Mouse (Mus musculus): ENCODE measurements around the gene Atl3. TPM values are rescaled to one million over a fixed set of nuclear protein-coding genes. Genes with fewer than 3 reads are reported as not detected.

Gene Atl3
- polyA plus RNA-seq, 1 experiment from 2014 or later = 14.8 TPM

- ATAC-seq (replicated peaks; ENCODE audit: low FRiP score, low read depth) (no peak; the same call in 1 of the 2 replicates), DNase-seq (ENCODE audit: low spot score) (peak; percentile 83)
- no peaks in the 10 kb centered on the region for H3K9me3 ChIP-seq (replicated peaks; ENCODE audit: low read length)
- H3K4me1 ChIP-seq (replicated peaks; ENCODE audit: insufficient read depth, low read length) = no peaks in the 10 kb centered on the region
- TF ChIP-seq CTCF (IDR thresholded peaks at IDR 0.05; ENCODE audit: low read depth) = peak; percentile 85
- H3K9ac ChIP-seq (ENCODE audit: low read depth, low read length) = no peak overlapping the region
- WGBS = 54% methylated on average over 7 of the region's 7 CpGs
- no peaks in the 10 kb centered on the region for H3K27me3 ChIP-seq (ENCODE audit: insufficient read depth, low read length)
- H3K4me2 ChIP-seq (ENCODE audit: low read length) = no peak overlapping the region
- H3K4me3 ChIP-seq (replicated peaks; ENCODE audit: low read depth, low read length) = no peak overlapping the region
- H3K27ac ChIP-seq = no peak overlapping the region
- peaks cover 38% of the 10 kb centered on the region for H3K36me3 ChIP-seq (ENCODE audit: insufficient read depth, low read length)
Observed at GRCm38 (mm10) chr19:7528639-7529428, 35.0 kb downstream of the Atl3 start.

DNA sequence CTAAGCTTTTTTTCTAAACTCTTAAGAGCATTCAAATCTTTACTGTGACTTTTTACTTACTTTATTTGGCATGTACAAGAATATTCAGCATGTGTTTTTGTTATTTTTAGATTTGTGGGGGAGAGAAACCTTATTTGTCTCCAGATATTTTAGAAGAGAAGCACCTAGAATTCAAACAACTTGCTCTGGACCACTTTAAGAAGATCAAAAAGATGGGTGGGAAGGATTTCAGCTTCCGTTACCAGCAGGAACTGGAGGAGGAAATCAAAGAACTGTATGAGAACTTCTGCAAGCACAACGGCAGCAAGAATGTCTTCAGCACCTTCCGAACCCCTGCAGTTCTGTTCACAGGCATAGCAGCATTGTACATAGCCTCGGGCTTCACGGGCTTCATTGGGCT, 38.1 kb downstream of the Atl3 start:
- H3K4me2 ChIP-seq (ENCODE audit: low read length) = no peak overlapping the region
- no peak overlapping the region for H3K4me3 ChIP-seq (replicated peaks; ENCODE audit: low read depth, low read length)
- WGBS = 90% methylated on average over 5 of the region's 5 CpGs
- no peaks in the 10 kb centered on the region for H3K4me1 ChIP-seq (replicated peaks; ENCODE audit: insufficient read depth, low read length)
- ATAC-seq (replicated peaks; ENCODE audit: low FRiP score, low read depth) = no peak
- H3K27me3 ChIP-seq (ENCODE audit: insufficient read depth, low read length) = no peaks in the 10 kb centered on the region
- no peak overlapping the region for H3K27ac ChIP-seq
- no peak overlapping the region for H3K9ac ChIP-seq (ENCODE audit: low read depth, low read length)
- H3K9me3 ChIP-seq (replicated peaks; ENCODE audit: low read length) = no peaks in the 10 kb centered on the region
- no peak for TF ChIP-seq CTCF (IDR thresholded peaks at IDR 0.05; ENCODE audit: low read depth)
- DNase-seq (ENCODE audit: low spot score) = no peak
- H3K36me3 ChIP-seq (ENCODE audit: insufficient read depth, low read length) = peaks cover 37% of the 10 kb centered on the region

GRCm38 (mm10) chr19:7533891-7534290, 40.1 kb downstream of the Atl3 start:
- no peaks in the 10 kb centered on the region for H3K4me1 ChIP-seq (replicated peaks; ENCODE audit: insufficient read depth, low read length)
- no peaks in the 10 kb centered on the region for H3K9me3 ChIP-seq (replicated peaks; ENCODE audit: low read length)
- DNase-seq (ENCODE audit: low spot score) = no peak
- H3K27ac ChIP-seq = no peak overlapping the region
- no peak for ATAC-seq (replicated peaks; ENCODE audit: low FRiP score, low read depth)
- no peaks in the 10 kb centered on the region for H3K27me3 ChIP-seq (ENCODE audit: insufficient read depth, low read length)
- H3K4me3 ChIP-seq (replicated peaks; ENCODE audit: low read depth, low read length) = no peak overlapping the region
- H3K9ac ChIP-seq (ENCODE audit: low read depth, low read length) = no peak overlapping the region
- H3K36me3 ChIP-seq (ENCODE audit: insufficient read depth, low read length) = peaks cover 37% of the 10 kb centered on the region
- TF ChIP-seq CTCF (IDR thresholded peaks at IDR 0.05; ENCODE audit: low read depth) = no peak
- WGBS = 89% methylated on average over 5 of the region's 5 CpGs
- H3K4me2 ChIP-seq (ENCODE audit: low read length) = no peak overlapping the region

GRCm38 (mm10) chr19:7548924-7549323, 55.1 kb downstream of the Atl3 start:
- no peak for TF ChIP-seq CTCF (IDR thresholded peaks at IDR 0.05; ENCODE audit: low read depth)
- no peaks in the 10 kb centered on the region for H3K27me3 ChIP-seq (ENCODE audit: insufficient read depth, low read length)
- ATAC-seq (replicated peaks; ENCODE audit: low FRiP score, low read depth) (no peak), DNase-seq (ENCODE audit: low spot score) (no peak)
- H3K9ac ChIP-seq (ENCODE audit: low read depth, low read length) = no peak overlapping the region
- no peak overlapping the region for H3K27ac ChIP-seq
- no peaks in the 10 kb centered on the region; the same call in 1 of the 2 replicates for H3K9me3 ChIP-seq (replicated peaks; ENCODE audit: low read length)
- H3K36me3 ChIP-seq (ENCODE audit: insufficient read depth, low read length) = no peaks in the 10 kb centered on the region
- no peak overlapping the region for H3K4me2 ChIP-seq (ENCODE audit: low read length)
- 92% methylated on average over 3 of the region's 3 CpGs for WGBS
- no peak overlapping the region for H3K4me3 ChIP-seq (replicated peaks; ENCODE audit: low read depth, low read length)
- no peaks in the 10 kb centered on the region for H3K4me1 ChIP-seq (replicated peaks; ENCODE audit: insufficient read depth, low read length)

DNA sequence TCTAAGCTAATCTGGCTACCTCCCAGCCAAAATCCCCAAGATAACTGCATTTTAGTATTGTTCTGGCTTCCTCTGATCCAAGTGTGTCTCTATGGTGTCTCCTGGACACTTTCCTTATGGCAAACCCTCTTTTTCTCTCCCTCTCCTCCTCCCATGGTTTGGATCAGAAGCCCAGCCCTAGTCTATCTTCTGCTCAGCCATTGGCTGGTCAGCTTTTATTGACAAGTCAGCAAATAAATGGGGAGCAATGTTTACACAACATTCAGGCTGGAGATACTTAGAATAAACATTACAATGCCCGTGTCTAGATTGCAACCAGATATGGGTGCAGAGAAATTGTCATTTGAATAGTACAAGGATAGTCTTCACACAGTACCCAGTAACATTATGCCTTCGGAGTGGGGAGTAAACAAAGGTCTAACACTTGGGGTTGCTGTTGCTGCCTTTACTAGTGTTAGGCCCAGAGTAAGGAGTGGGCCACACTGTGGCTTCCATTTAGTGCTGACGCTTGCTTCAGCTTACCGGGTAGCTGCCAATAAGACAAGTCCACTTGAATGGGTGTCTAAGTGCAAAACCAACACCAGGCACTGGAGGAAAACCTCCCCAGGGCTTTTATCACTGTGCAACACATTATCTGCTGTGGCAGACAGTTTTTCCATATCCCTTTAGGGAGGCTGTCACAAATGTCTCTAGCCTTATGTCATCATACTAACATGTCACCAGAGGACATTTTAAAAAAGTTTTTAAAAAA, 57.9 kb downstream of the Atl3 start:
- WGBS = 58% methylated on average over 4 of the region's 4 CpGs
- DNase-seq (ENCODE audit: low spot score) = no peak
- H3K27ac ChIP-seq = no peak overlapping the region
- no peak overlapping the region for H3K4me2 ChIP-seq (ENCODE audit: low read length)
- H3K4me1 ChIP-seq (replicated peaks; ENCODE audit: insufficient read depth, low read length) = no peaks in the 10 kb centered on the region
- no peaks in the 10 kb centered on the region for H3K27me3 ChIP-seq (ENCODE audit: insufficient read depth, low read length)
- no peak overlapping the region for H3K9ac ChIP-seq (ENCODE audit: low read depth, low read length)
- TF ChIP-seq CTCF (IDR thresholded peaks at IDR 0.05; ENCODE audit: low read depth) = no peak
- no peak overlapping the region for H3K4me3 ChIP-seq (replicated peaks; ENCODE audit: low read depth, low read length)
- H3K9me3 ChIP-seq (replicated peaks; ENCODE audit: low read length) = no peaks in the 10 kb centered on the region
- no peaks in the 10 kb centered on the region for H3K36me3 ChIP-seq (ENCODE audit: insufficient read depth, low read length)
- no peak for ATAC-seq (replicated peaks; ENCODE audit: low FRiP score, low read depth)

DNA sequence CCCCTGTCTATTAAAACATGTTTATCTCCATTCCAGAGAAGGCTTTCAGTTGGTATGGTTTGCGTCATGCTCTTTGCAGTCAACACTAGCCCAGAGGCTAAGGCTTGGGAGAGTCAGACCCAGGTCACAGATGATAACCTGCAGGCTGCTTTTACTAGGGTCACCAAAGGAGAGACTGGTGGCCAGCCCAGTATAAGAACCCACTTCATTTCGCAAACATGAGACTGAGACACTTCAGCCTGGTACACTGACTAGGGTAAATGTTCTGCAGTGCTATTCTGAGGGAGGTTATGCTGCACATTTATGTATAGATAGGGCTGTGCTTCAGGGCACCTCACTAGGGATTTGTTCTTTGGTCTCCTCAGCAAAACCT, 58.4 kb downstream of the Atl3 start:
- H3K9me3 ChIP-seq (replicated peaks; ENCODE audit: low read length) = no peaks in the 10 kb centered on the region
- H3K9ac ChIP-seq (ENCODE audit: low read depth, low read length) = no peak overlapping the region
- 85% methylated on average over 2 of the region's 2 CpGs for WGBS
- no peak overlapping the region for H3K4me2 ChIP-seq (ENCODE audit: low read length)
- no peaks in the 10 kb centered on the region for H3K36me3 ChIP-seq (ENCODE audit: insufficient read depth, low read length)
- no peak overlapping the region for H3K27ac ChIP-seq
- no peak for TF ChIP-seq CTCF (IDR thresholded peaks at IDR 0.05; ENCODE audit: low read depth)
- no peaks in the 10 kb centered on the region for H3K27me3 ChIP-seq (ENCODE audit: insufficient read depth, low read length)
- DNase-seq (ENCODE audit: low spot score) (no peak), ATAC-seq (replicated peaks; ENCODE audit: low FRiP score, low read depth) (no peak)
- H3K4me1 ChIP-seq (replicated peaks; ENCODE audit: insufficient read depth, low read length) = no peaks in the 10 kb centered on the region
- H3K4me3 ChIP-seq (replicated peaks; ENCODE audit: low read depth, low read length) = no peak overlapping the region

Measured in kidney, postnatal 0 days (tissue).